Mouse (Mus musculus) embryonic facial prominence, embryonic 13.5 days (tissue): ENCODE data around the gene Unk. TPM values are rescaled to one million over a fixed set of nuclear protein-coding genes. Genes with fewer than 3 reads are reported as not detected.

ENCODE experiments used
- ATAC-seq: fragments of 200-750 bp; cut with Nextera tagmentation; 2 replicates; pipeline ENCODE4 v1.8.0; 2017; ENCODE audit warnings: low read depth; ENCODE audit not compliant: insufficient number of reproducible peaks, insufficient read depth, low FRiP score, low TSS enrichment
- H3K27ac ChIP-seq: fragments of 300-500 bp; sonication (generic); 2 replicates; pipeline ENCODE4 v1.5.1; 2015; ENCODE audit warnings: moderate library complexity, mild to moderate bottlenecking, inconsistent platforms
- H3K27me3 ChIP-seq: fragments of 300-500 bp; sonication (generic); 2 replicates; pipeline ENCODE4 v1.6.1; 2015; ENCODE audit warnings: mild to moderate bottlenecking, inconsistent platforms
- H3K36me3 ChIP-seq: fragments of 300-500 bp; sonication (generic); 2 replicates; pipeline ENCODE4 v1.6.1; 2015; ENCODE audit warnings: mild to moderate bottlenecking, inconsistent platforms
- H3K4me1 ChIP-seq: fragments of 300-500 bp; sonication (generic); 2 replicates; pipeline ENCODE4 v1.6.1; 2015; ENCODE audit warnings: inconsistent platforms
- H3K4me2 ChIP-seq: fragments of 300-500 bp; sonication (generic); 2 replicates; pipeline ENCODE4 v1.6.1; 2015; ENCODE audit warnings: moderate library complexity, mild to moderate bottlenecking, inconsistent platforms
- H3K4me3 ChIP-seq: fragments of 300-500 bp; sonication (generic); 2 replicates; pipeline ENCODE4 v1.5.1; 2015; ENCODE audit warnings: mild to moderate bottlenecking, inconsistent platforms
- H3K9ac ChIP-seq: fragments of 300-500 bp; sonication (generic); 2 replicates; pipeline ENCODE4 v1.6.1; 2015; ENCODE audit warnings: mild to moderate bottlenecking, inconsistent platforms
- H3K9me3 ChIP-seq: fragments of 300-500 bp; sonication (generic); 2 replicates; pipeline ENCODE4 v1.6.1; 2016; ENCODE audit warnings: inconsistent platforms
- WGBS: fragments of 180-500 bp; shearing (Covaris S2); methylation state at CpG from one replicate; pipeline ENCODE4 v1.1.7; 2015; ENCODE audit warnings: mixed read lengths; 5-methylcytosine and 5-hydroxymethylcytosine counted together
- polyA plus RNA-seq: library from polyadenylated mRNA; unstranded; fragments of >200 nt; fragmentation: Nextera tagmentation; extraction: Ambion mirVana; gene quantifications from 2 replicates; pipeline ENCODE4 v1.2.1, GENCODE M21; 2015

Gene Unk
- polyA plus RNA-seq, 1 experiment from 2014 or later = 44.9 TPM

- no peak overlapping the region for H3K27ac ChIP-seq
- peaks cover 70% of the 10 kb centered on the region for H3K4me1 ChIP-seq
- peak overlapping the region; percentile 82 for H3K4me2 ChIP-seq
- no peaks in the 10 kb centered on the region for H3K36me3 ChIP-seq
- ATAC-seq = no peak
- H3K4me3 ChIP-seq = peak overlapping the region; percentile 50
- H3K27me3 ChIP-seq = peaks cover 69% of the 10 kb centered on the region
- H3K9ac ChIP-seq = peak overlapping the region; percentile 44
- 14% methylated on average over 14 of the region's 14 CpGs for whole genome bisulfite sequencing
- no peaks in the 10 kb centered on the region for H3K9me3 ChIP-seq
These were observed 77.0 kb downstream of the Unk start for GRCm38 (mm10) chr11:116106963-116107776.

GRCm38 (mm10) chr11:116107777-116108285 lies 77.7 kb downstream of the Unk start:
- peak overlapping the region; percentile 44; the same call in 1 of the 2 replicates for H3K9ac ChIP-seq
- ATAC-seq = no peak
- H3K4me1 ChIP-seq = peaks cover 67% of the 10 kb centered on the region
- peaks cover 69% of the 10 kb centered on the region for H3K27me3 ChIP-seq
- H3K27ac ChIP-seq = no peak overlapping the region
- peak overlapping the region; percentile 82 for H3K4me2 ChIP-seq
- H3K4me3 ChIP-seq = peak overlapping the region; percentile 50
- WGBS = 8% methylated on average over 19 of the region's 19 CpGs
- H3K36me3 ChIP-seq = no peaks in the 10 kb centered on the region
- no peaks in the 10 kb centered on the region for H3K9me3 ChIP-seq

GRCm38 (mm10) chr11:116108464-116109137 lies 78.5 kb downstream of the Unk start:
- Histone ChIP-seq H3K4me3 (peak overlapping the region; percentile 50), H3K27me3 (peaks cover 69% of the 10 kb centered on the region), H3K4me1 (peaks cover 60% of the 10 kb centered on the region), H3K27ac (no peak overlapping the region), H3K9ac (peak overlapping the region; percentile 44; the same call in 1 of the 2 replicates), H3K4me2 (peak overlapping the region; percentile 82), H3K36me3 (no peaks in the 10 kb centered on the region), H3K9me3 (no peaks in the 10 kb centered on the region)
- ATAC-seq = no peak
- 4% methylated on average over 23 of the region's 23 CpGs for WGBS

- peaks cover 69% of the 10 kb centered on the region for H3K27me3 ChIP-seq
- under 1% methylated on average over 70 of the region's 70 CpGs for WGBS
- ATAC-seq = no peak
These were observed 79.4 kb downstream of the Unk start for GRCm38 (mm10) chr11:116109441-116110081.

GRCm38 (mm10) chr11:116110131-116110530 lies 80.0 kb downstream of the Unk start:
- no peaks in the 10 kb centered on the region for H3K36me3 ChIP-seq
- peak overlapping the region; percentile 50 for H3K4me3 ChIP-seq
- no peaks in the 10 kb centered on the region for H3K9me3 ChIP-seq
- peaks cover 49% of the 10 kb centered on the region for H3K4me1 ChIP-seq
- peak overlapping the region; percentile 82 for H3K4me2 ChIP-seq
- WGBS = 1% methylated on average over 33 of the region's 35 CpGs
- H3K27ac ChIP-seq = no peak overlapping the region
- H3K27me3 ChIP-seq = peaks cover 69% of the 10 kb centered on the region
- no peak for ATAC-seq
- H3K9ac ChIP-seq = peak overlapping the region; percentile 65

More at GRCm38 (mm10) chr11:116109441-116110081, 79.4 kb downstream of the Unk start:
- Histone ChIP-seq H3K4me1 (peaks cover 50% of the 10 kb centered on the region), H3K4me2 (peak overlapping the region; percentile 82), H3K9me3 (no peaks in the 10 kb centered on the region), H3K36me3 (no peaks in the 10 kb centered on the region), H3K4me3 (peak overlapping the region; percentile 50), H3K9ac (peak overlapping the region; percentile 65), H3K27ac (no peak overlapping the region)

GRCm38 (mm10) chr11:116110540-116110939 lies 80.4 kb downstream of the Unk start:
- WGBS = 25% methylated on average over 10 of the region's 10 CpGs

More at GRCm38 (mm10) chr11:116110540-116110939, 80.4 kb downstream of the Unk start:
- peak overlapping the region; percentile 50 for H3K4me3 ChIP-seq
- H3K9ac ChIP-seq = peak overlapping the region; percentile 65
- ATAC-seq = no peak
- H3K27ac ChIP-seq = no peak overlapping the region
- peaks cover 67% of the 10 kb centered on the region for H3K27me3 ChIP-seq
- H3K4me1 ChIP-seq = peaks cover 49% of the 10 kb centered on the region
- H3K9me3 ChIP-seq = no peaks in the 10 kb centered on the region
- no peaks in the 10 kb centered on the region for H3K36me3 ChIP-seq
- H3K4me2 ChIP-seq = peak overlapping the region; percentile 82

Other genes starting within 250 kb of the Unk start
- 16.1 and 17.3 TPM in 2 replicates for gene Caskin2, start 216.7 kb upstream of the Unk start, polyA plus RNA-seq
- gene Tsen54, start 215.6 kb upstream of the Unk start, polyA plus RNA-seq = 31.3 and 34.6 TPM in 2 replicates
- gene Llgl2, start 206.3 kb upstream of the Unk start, polyA plus RNA-seq = 8.1 and 9.5 TPM in 2 replicates
- 0.67 and 1.0 TPM in 2 replicates for gene Myo15b, start 171.9 kb upstream of the Unk start, polyA plus RNA-seq
- 3.3 and 3.4 TPM in 2 replicates for gene Smim5, start 130.4 kb upstream of the Unk start, polyA plus RNA-seq
- 1.1 and 1.2 TPM in 2 replicates for gene Smim6, start 118.3 kb upstream of the Unk start, polyA plus RNA-seq
- 47.0 and 53.9 TPM in 2 replicates for gene Sap30bp, start 97.0 kb upstream of the Unk start, polyA plus RNA-seq
- gene Recql5, start 96.8 kb upstream of the Unk start, polyA plus RNA-seq = 22.9 and 24.9 TPM in 2 replicates
- 11.2 and 11.6 TPM in 2 replicates for gene Itgb4, start 55.6 kb upstream of the Unk start, polyA plus RNA-seq
- 169 and 189 TPM in 2 replicates for gene Galk1, start 17.6 kb upstream of the Unk start, polyA plus RNA-seq
- 2,264 and 2,363 TPM in 2 replicates for gene H3f3b, start 2.4 kb upstream of the Unk start, polyA plus RNA-seq
- 2.7 and 2.9 TPM in 2 replicates for gene Unc13d, start 47.6 kb downstream of the Unk start, polyA plus RNA-seq
- gene Wbp2, start 56.7 kb downstream of the Unk start, polyA plus RNA-seq = 48.8 and 52.0 TPM in 2 replicates
- gene Trim47, start 96.9 kb downstream of the Unk start, polyA plus RNA-seq = 8.6 and 9.4 TPM in 2 replicates
- 2.8 and 3.2 TPM in 2 replicates for gene Trim65, start 100.8 kb downstream of the Unk start, polyA plus RNA-seq
- 75.2 and 80.0 TPM in 2 replicates for gene Mrpl38, start 108.5 kb downstream of the Unk start, polyA plus RNA-seq
- 49.5 and 60.3 TPM in 2 replicates for gene Fbf1, start 137.8 kb downstream of the Unk start, polyA plus RNA-seq
- 59.7 and 74.1 TPM in 2 replicates for gene Ten1, start 168.5 kb downstream of the Unk start, polyA plus RNA-seq
- 21.4 and 24.5 TPM in 2 replicates for gene Acox1, start 168.7 kb downstream of the Unk start, polyA plus RNA-seq
- gene Evpl, start 207.8 kb downstream of the Unk start, polyA plus RNA-seq = 4.8 and 5.1 TPM in 2 replicates
- gene Srp68, start 243.9 kb downstream of the Unk start, polyA plus RNA-seq = 95.2 and 97.5 TPM in 2 replicates